Comparison of ENCODE assay signal across 9 mouse cellular contexts in the genomic region with DNA sequence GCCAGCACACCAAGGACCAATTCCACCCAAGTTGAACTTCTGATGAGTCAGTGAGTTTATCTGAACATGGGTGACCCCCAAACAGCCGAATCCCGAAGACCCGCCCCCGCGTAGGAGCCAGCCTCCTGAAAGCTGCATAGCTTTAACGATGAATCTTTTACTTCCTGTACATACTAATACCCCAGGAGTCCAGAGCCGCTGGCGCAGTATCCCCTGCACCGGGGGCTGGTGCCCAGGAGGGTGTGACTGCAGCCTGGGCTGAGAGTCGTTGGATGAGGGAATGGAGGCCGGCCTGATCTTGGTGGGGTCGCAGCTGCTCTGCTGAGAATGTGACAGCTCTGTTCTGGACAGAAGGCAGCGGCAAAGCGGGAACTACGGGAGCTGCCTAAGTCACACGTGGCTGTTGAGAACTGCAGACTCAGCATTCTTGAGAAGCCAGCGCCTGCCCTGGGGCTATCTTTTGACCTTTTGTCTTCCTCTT. TPM values are rescaled to one million over a fixed set of nuclear protein-coding genes. Genes with fewer than 3 reads are reported as not detected.
DNase-seq lines count a peak whose midpoint lies in the region; ATAC-seq lines count a peak whose summit lies in the region.
"Had no signal": no experiment of that assay in that cellular context is flagged by ENCODE, and none has a peak within 500 bp of the region (broad histone marks: within the 10 kb centered on the region; RNA-seq: fewer than 3 reads in every experiment).

No protein-coding gene starts in this region.

- DNase-seq in heart, adult 18-20 months, result peak; percentile 49 to 56
- no peak for DNase-seq in heart, adult 8-10 months (ENCODE audit: low spot score)
- peak; percentile 70 for DNase-seq in embryo, embryonic 11 days
- peak; percentile 53 to 62 for DNase-seq in heart, postnatal 10 days
- no peak for DNase-seq in cerebellum, postnatal 14 days
- no peak for DNase-seq in left cerebral cortex, adult 9 months (ENCODE audit: low spot score in 2 of 2)

- H3K9ac ChIP-seq in limb, embryonic 15.5 days, result 0 out of 2 replicates have a peak overlapping the region, but pooled peaks have one; percentile 7
- no peak overlapping the region; the same call in 1 of the 2 replicates for H3K9ac ChIP-seq in stomach, embryonic 14.5 days (replicated peaks; ENCODE audit: low read depth, low read length)

- peak overlapping the region; percentile 65 for H3K27ac ChIP-seq in limb, embryonic 15.5 days
- H3K27ac ChIP-seq in stomach, embryonic 14.5 days (ENCODE audit: low read length), result no peak overlapping the region; the same call in 1 of the 2 replicates

- peak overlapping the region; percentile 53 for H3K4me2 ChIP-seq in limb, embryonic 15.5 days
- peak overlapping the region; percentile 48 for H3K4me2 ChIP-seq in stomach, embryonic 14.5 days (replicated peaks; ENCODE audit: low read depth, low read length)

- H3K4me1 ChIP-seq in limb, embryonic 15.5 days, result peaks cover 19% of the 10 kb centered on the region
- H3K4me1 ChIP-seq in stomach, embryonic 14.5 days (ENCODE audit: control insufficient read depth, insufficient read depth, low read length), result peaks cover 7% of the 10 kb centered on the region; the same call in 1 of the 2 replicates

- no peaks in the 10 kb centered on the region for H3K9me3 ChIP-seq in limb, embryonic 15.5 days
- no peaks in the 10 kb centered on the region for H3K9me3 ChIP-seq in stomach, embryonic 14.5 days (ENCODE audit: control insufficient read depth, low read depth, low read length)

- intact Hi-C loops in heart, postnatal 10 days (cut with DNase I), result no loop called here

- no peaks in the 10 kb centered on the region for H3K36me3 ChIP-seq in limb, embryonic 15.5 days
- H3K36me3 ChIP-seq in stomach, embryonic 14.5 days (ENCODE audit: control insufficient read depth, insufficient read depth, low read length), result no peaks in the 10 kb centered on the region

- peak overlapping the region; percentile 24 for H3K4me3 ChIP-seq in limb, embryonic 15.5 days
- no peak overlapping the region for H3K4me3 ChIP-seq in stomach, embryonic 14.5 days (ENCODE audit: low read depth, low read length)

- no peaks in the 10 kb centered on the region for H3K27me3 ChIP-seq in limb, embryonic 15.5 days
- peaks cover 3% of the 10 kb centered on the region; the same call in 1 of the 2 replicates for H3K27me3 ChIP-seq in stomach, embryonic 14.5 days (ENCODE audit: control insufficient read depth, insufficient read depth, low read length)

- 13% methylated on average over 17 of the region's 17 CpGs for whole genome bisulfite sequencing in limb, embryonic 15.5 days
- 9% methylated on average over 17 of the region's 17 CpGs for WGBS in stomach, embryonic 14.5 days

- peak; percentile 44; the same call in 1 of the 2 replicates for ATAC-seq in limb, embryonic 15.5 days (ENCODE audit: insufficient number of reproducible peaks, low FRiP score, low TSS enrichment, low read depth)
- ATAC-seq in stomach, embryonic 14.5 days (ENCODE audit: insufficient number of reproducible peaks, insufficient read depth, low FRiP score, low read depth), result 0 out of 2 replicates have a peak, but pooled peaks have one; percentile 47

RNA-seq across cellular contexts. Expression of a gene that starts 28.2 kb away (rescaled TPM):
- 10 to 100 TPM; 31.8 to 41.4 TPM for total RNA-seq in heart, adult 18-20 months (2021)
- 10 to 100 TPM; 32.2 to 40.4 (median 33.3) TPM for total RNA-seq in heart, adult 8-10 months (2022)
- 10 to 100 TPM; 80.7 to 99.8 TPM for total RNA-seq in heart, postnatal 10 days (2021)
- polyA plus RNA-seq in limb, embryonic 15.5 days (2015; fragmentation: Nextera tagmentation; extraction: Ambion mirVana), result 138 and 145 TPM in 2 replicates
- 191 and 203 TPM in 2 replicates for polyA plus RNA-seq in stomach, embryonic 14.5 days (2014; fragmentation: Nextera tagmentation; extraction: Ambion mirVana)

RNA-seq across cellular contexts. Expression of a gene that starts 48.0 kb away (rescaled TPM):
- total RNA-seq in heart, adult 18-20 months (2021), result 10 to 100 TPM; 63.6 to 78.8 TPM
- total RNA-seq in heart, adult 8-10 months (2022), result 10 to 100 TPM; 37.4 to 83.6 (median 67.3) TPM
- 100 to 1,000 TPM; 263 to 273 TPM for total RNA-seq in heart, postnatal 10 days (2021)
- polyA plus RNA-seq in limb, embryonic 15.5 days (2015; fragmentation: Nextera tagmentation; extraction: Ambion mirVana), result 1,206 and 1,410 TPM in 2 replicates
- 1,231 and 1,258 TPM in 2 replicates for polyA plus RNA-seq in stomach, embryonic 14.5 days (2014; fragmentation: Nextera tagmentation; extraction: Ambion mirVana)

RNA-seq across cellular contexts. Expression of a gene that starts 48.1 kb away (rescaled TPM):
- total RNA-seq in heart, adult 18-20 months (2021), result not detected
- not detected for total RNA-seq in heart, adult 8-10 months (2022)
- total RNA-seq in heart, postnatal 10 days (2021), result not detected
- polyA plus RNA-seq in limb, embryonic 15.5 days (2015; fragmentation: Nextera tagmentation; extraction: Ambion mirVana), result not detected in 2 replicates
- not detected in 2 replicates for polyA plus RNA-seq in stomach, embryonic 14.5 days (2014; fragmentation: Nextera tagmentation; extraction: Ambion mirVana)
- total RNA-seq: heart, postnatal 36 days had no signal

RNA-seq across cellular contexts. Expression of a gene that starts 53.5 kb away (rescaled TPM):
- under 1 TPM in 1 of 2 experiments, not detected in 1; 0.15 TPM for total RNA-seq in heart, adult 18-20 months (2021)
- 1 to 10 TPM in 1 of 4 experiments, under 1 TPM in 3; 0.16 to 1.4 (median 0.47) TPM for total RNA-seq in heart, adult 8-10 months (2022)
- total RNA-seq in heart, postnatal 10 days (2021), result under 1 TPM; 0.27 to 0.53 TPM
- polyA plus RNA-seq in limb, embryonic 15.5 days (2015; fragmentation: Nextera tagmentation; extraction: Ambion mirVana), result 2.4 and 2.8 TPM in 2 replicates
- 31.1 and 38.9 TPM in 2 replicates for polyA plus RNA-seq in stomach, embryonic 14.5 days (2014; fragmentation: Nextera tagmentation; extraction: Ambion mirVana)

Comparison
In these comparisons a context has a peak if more than half of its experiments do, and no peak if none do; other contexts are left out.
1. DNase-seq: peak in heart, adult 18-20 months (2 of 2), embryo, embryonic 11 days (single experiment) and heart, postnatal 10 days (2 of 2); none in heart, adult 8-10 months (single experiment), cerebellum, postnatal 14 days (0 of 2) and left cerebral cortex, adult 9 months (0 of 2).